Mouse (Mus musculus) hindbrain, embryonic 12.5 days (tissue): ENCODE data around the gene Txn2. TPM values are rescaled to one million over a fixed set of nuclear protein-coding genes. Genes with fewer than 3 reads are reported as not detected.

Source experiments
- ATAC-seq: fragments of 200-750 bp; cut with Nextera tagmentation; 2 replicates; pipeline ENCODE4 v1.8.0; 2017; ENCODE audit warnings: moderate TSS enrichment; ENCODE audit not compliant: low FRiP score
- H3K27ac ChIP-seq: fragments of 300-500 bp; sonication (generic); 2 replicates; pipeline ENCODE4 v1.5.1; 2016; ENCODE audit warnings: mild to moderate bottlenecking
- H3K27me3 ChIP-seq: fragments of 300-500 bp; sonication (generic); 2 replicates; pipeline ENCODE4 v1.6.1; 2016; ENCODE audit warnings: mild to moderate bottlenecking
- H3K36me3 ChIP-seq: fragments of 300-500 bp; sonication (generic); 2 replicates; pipeline ENCODE4 v1.6.1; 2016; ENCODE audit warnings: mild to moderate bottlenecking
- H3K4me1 ChIP-seq: fragments of 300-500 bp; sonication (generic); 2 replicates; pipeline ENCODE4 v1.6.1; 2016
- H3K4me2 ChIP-seq: fragments of 300-500 bp; sonication (generic); replicated peaks from 2 replicates; pipeline ENCODE4 v1.6.1; 2016; ENCODE audit warnings: mild to moderate bottlenecking
- H3K4me3 ChIP-seq: fragments of 300-500 bp; sonication (generic); 2 replicates; pipeline ENCODE4 v1.5.1; 2016; ENCODE audit warnings: mild to moderate bottlenecking
- H3K9ac ChIP-seq: fragments of 300-500 bp; sonication (generic); 2 replicates; pipeline ENCODE4 v1.6.1; 2016; ENCODE audit warnings: mild to moderate bottlenecking, moderate library complexity
- H3K9me3 ChIP-seq: fragments of 300-500 bp; sonication (generic); replicated peaks from 2 replicates; pipeline ENCODE4 v1.6.1; 2016; ENCODE audit warnings: mild to moderate bottlenecking
- WGBS: fragments of 180-500 bp; shearing (Covaris S2); methylation state at CpG from one replicate; pipeline ENCODE4 v1.1.7; 2016; 5-methylcytosine and 5-hydroxymethylcytosine counted together
- polyA plus RNA-seq: library from polyadenylated mRNA; unstranded; fragments of >200 nt; fragmentation: Nextera tagmentation; extraction: Ambion mirVana; gene quantifications from 2 replicates; pipeline ENCODE4 v1.2.1, GENCODE M21; 2016

Txn2 gene
- polyA plus RNA-seq, 1 experiment from 2014 or later: 206 TPM

DNA sequence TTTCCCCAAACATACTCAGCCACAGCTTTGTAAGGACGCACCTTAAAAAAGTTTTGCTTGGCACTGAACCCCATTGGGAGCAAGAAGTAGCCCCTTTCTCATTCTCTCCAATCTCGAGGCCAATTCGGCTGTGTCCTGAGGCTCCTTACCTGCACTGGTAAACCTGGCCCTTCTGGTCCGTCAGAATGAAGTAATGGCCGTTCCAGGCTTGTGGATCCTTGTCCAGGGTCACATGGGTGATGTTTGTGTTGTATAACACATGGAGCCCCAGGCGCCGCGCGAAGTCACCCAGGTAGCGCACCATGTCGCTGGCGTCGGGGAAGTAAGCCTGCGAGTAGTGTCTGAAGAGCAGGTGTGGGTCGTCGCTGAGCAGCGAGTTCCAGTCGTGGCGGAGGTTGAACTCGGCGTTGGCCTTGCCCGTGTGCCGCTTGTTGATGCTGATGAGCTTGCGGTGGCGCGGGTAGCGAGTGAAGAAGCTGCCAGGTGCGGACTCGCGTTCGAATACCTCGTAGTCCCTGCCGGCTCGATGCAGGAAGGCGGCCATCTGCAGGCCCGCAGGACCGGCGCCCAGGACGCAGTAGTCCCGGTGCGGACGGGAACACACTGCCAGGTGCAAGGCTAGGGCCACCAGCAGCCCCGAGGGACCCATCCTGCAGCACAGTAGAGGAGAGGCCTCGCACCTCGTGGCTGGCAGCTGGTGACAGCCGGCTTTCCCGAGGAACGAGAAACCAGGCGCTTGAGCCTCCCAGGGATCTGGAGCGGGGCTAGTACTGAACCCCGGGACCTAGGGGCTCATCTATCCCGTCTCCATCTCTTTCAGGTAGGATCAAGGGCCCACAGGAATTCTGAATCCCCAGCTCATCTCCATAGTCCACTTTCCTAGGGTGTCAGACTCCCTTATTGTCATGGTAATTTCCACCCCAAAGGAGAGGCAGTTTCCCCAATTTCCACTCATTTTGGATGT lies 26.9 kb upstream of the Txn2 start:
- Histone ChIP-seq H3K36me3 (peaks cover 36% of the 10 kb centered on the region), H3K4me2 (peak overlapping the region; percentile 71), H3K9ac (peak overlapping the region; percentile 62), H3K4me3 (peak overlapping the region; percentile 55), H3K27me3 (peaks cover 19% of the 10 kb centered on the region), H3K9me3 (no peaks in the 10 kb centered on the region), H3K4me1 (peaks cover 16% of the 10 kb centered on the region), H3K27ac (no peak overlapping the region)
- WGBS: 9% methylated on average over 52 of the region's 52 CpGs
- ATAC-seq: peak; percentile 69

DNA sequence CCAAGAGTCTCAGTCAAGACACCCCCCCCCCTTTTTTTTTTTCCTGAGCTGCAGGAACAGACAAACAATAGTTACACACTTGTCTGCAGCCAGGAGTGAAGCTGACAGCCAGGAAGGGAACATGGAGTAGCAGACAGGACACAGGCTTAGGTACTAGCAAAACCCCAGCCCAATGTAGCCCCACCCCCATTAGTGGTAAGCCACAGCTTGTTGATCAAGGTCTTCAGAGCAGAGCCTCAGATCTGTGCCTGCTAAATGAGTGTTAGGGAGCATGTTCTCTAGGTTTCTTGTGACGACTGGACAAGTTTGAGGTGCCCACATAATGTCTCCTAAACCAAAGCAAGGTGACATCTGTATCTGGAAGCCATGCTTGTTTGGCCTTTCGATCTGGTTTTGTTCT lies 25.6 kb upstream of the Txn2 start:
- no peaks in the 10 kb centered on the region for H3K9me3 ChIP-seq
- peaks cover 16% of the 10 kb centered on the region for H3K4me1 ChIP-seq
- 88% methylated on average over 2 of the region's 2 CpGs for WGBS
- peaks cover 30% of the 10 kb centered on the region for H3K36me3 ChIP-seq
- peaks cover 19% of the 10 kb centered on the region for H3K27me3 ChIP-seq
- ATAC-seq: no peak
- H3K4me3 ChIP-seq: no peak overlapping the region
- no peak overlapping the region for H3K27ac ChIP-seq
- H3K9ac ChIP-seq: no peak overlapping the region
- H3K4me2 ChIP-seq: no peak overlapping the region

DNA sequence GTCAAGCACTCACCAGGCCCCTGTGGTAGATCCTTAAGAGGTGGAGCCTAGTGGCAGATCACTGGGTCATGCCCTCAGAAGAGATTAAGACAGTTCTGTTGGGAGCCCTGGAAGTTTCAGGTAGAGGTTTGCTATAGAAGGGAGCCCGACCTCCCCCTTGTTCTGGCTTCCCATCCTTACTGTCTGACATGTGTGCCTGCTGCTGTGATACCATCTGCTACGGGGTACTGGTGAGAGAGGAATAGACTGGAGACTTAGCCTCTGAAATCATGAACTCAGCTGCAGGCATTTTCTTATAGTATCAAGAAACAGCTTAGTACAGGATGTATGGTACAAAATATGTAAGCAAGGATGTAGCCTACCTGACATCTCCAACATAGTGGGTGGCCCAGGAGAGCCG lies 24.1 kb upstream of the Txn2 start:
- Histone ChIP-seq H3K27me3 (peaks cover 16% of the 10 kb centered on the region), H3K27ac (no peak overlapping the region), H3K4me1 (peaks cover 16% of the 10 kb centered on the region), H3K4me3 (no peak overlapping the region), H3K4me2 (no peak overlapping the region), H3K36me3 (peaks cover 22% of the 10 kb centered on the region), H3K9me3 (no peaks in the 10 kb centered on the region), H3K9ac (no peak overlapping the region)
- WGBS: 84% methylated on average over 3 of the region's 3 CpGs
- ATAC-seq: no peak

DNA sequence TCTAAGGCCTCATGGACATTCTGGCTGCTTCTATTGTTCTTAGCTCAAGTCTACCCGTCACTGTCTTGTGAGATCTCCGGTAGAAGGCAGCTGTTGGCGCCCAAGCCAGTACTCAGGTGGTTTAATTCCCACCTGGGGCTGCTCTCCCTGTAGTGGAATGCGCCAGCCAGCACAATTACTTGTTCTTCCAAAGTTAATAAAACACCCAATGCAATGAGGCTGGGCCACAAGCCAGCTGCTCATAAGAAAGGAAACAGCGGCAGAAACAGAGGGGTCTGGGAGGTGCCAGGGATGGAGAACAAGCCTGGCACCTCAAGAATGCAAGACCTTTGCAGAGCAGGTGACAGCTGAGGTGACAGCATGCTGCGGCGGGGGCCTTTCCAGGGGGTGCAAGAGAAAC lies 20.3 kb upstream of the Txn2 start:
- Histone ChIP-seq H3K4me1 (no peaks in the 10 kb centered on the region), H3K9ac (no peak overlapping the region), H3K27ac (no peak overlapping the region), H3K4me2 (no peak overlapping the region), H3K9me3 (no peaks in the 10 kb centered on the region), H3K27me3 (no peaks in the 10 kb centered on the region), H3K36me3 (peaks cover 55% of the 10 kb centered on the region), H3K4me3 (no peak overlapping the region)
- no peak for ATAC-seq
- 92% methylated on average over 7 of the region's 7 CpGs for WGBS

DNA sequence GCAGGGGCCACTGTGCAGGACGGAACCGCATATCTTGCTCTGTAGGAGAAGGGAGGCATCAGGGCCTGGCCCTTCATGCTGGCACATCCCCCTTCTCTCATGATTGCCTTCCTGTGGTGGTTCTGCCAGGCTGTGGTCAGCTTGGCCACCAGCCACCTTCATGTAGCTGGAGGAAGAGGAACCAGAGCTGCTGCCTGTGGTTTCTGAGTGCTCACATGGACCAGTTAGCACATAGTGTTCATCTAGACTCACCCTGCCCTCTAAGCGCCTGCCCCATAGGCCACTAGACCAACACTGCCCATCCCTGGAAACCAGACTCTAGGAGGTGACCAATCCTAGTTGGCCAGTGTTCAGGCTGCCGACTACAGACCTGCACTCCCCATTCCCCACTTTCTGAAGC lies 16.9 kb upstream of the Txn2 start:
- Histone ChIP-seq H3K4me3 (no peak overlapping the region), H3K27me3 (no peaks in the 10 kb centered on the region), H3K9me3 (no peaks in the 10 kb centered on the region), H3K36me3 (peaks cover 63% of the 10 kb centered on the region), H3K4me1 (no peaks in the 10 kb centered on the region), H3K27ac (no peak overlapping the region), H3K4me2 (no peak overlapping the region), H3K9ac (no peak overlapping the region)
- WGBS: 94% methylated on average over 4 of the region's 4 CpGs
- no peak for ATAC-seq

DNA sequence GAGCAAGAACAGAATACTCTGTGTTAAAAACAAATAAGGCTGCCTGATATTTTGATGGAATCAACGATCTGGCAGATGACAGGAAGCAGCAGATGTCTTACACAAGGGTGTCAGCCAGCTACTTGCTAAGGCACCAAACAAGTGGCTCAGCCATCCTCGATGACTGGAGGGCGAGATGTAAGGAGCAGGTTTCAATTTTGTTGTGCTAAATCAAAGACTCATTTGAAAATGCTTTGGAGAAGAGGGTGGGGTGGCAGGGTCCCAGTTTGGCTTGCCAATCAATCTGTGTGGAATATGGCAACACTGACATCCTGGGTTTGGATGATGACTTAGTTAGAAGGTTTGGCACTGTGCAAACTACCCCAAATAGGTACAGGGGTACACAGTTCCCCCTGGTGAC lies 12.8 kb upstream of the Txn2 start:
- ATAC-seq: no peak
- H3K27ac ChIP-seq: no peak overlapping the region
- no peaks in the 10 kb centered on the region for H3K4me1 ChIP-seq
- H3K4me3 ChIP-seq: no peak overlapping the region
- no peaks in the 10 kb centered on the region for H3K27me3 ChIP-seq
- peaks cover 41% of the 10 kb centered on the region for H3K36me3 ChIP-seq
- no peak overlapping the region for H3K9ac ChIP-seq
- WGBS: 87% methylated on average over 3 of the region's 3 CpGs
- no peak overlapping the region for H3K4me2 ChIP-seq
- no peaks in the 10 kb centered on the region for H3K9me3 ChIP-seq

DNA sequence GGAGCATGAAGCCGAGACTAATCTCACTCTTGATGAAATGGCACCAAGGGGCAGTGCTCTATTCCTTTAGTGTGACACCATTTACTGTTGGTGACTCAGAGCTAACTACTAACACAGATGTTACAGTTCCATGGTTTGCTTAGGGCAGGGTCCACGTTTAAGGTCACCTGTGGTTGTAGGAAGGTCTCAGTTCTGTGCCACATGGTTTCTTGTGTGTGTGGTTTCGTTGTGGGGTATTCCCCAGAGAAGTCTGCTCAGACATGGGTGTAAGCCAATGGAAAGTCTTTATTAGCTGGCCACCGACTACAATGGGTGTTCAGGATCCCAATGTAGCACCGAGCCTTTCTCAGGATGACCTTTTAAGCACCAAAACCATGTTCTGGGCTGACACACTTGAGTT lies 9.7 kb upstream of the Txn2 start:
- peaks cover 2% of the 10 kb centered on the region for H3K4me1 ChIP-seq
- no peaks in the 10 kb centered on the region for H3K9me3 ChIP-seq
- H3K4me3 ChIP-seq: no peak overlapping the region
- no peak overlapping the region for H3K9ac ChIP-seq
- peaks cover 17% of the 10 kb centered on the region for H3K36me3 ChIP-seq
- no peaks in the 10 kb centered on the region for H3K27me3 ChIP-seq
- H3K4me2 ChIP-seq: no peak overlapping the region
- no peak for ATAC-seq
- H3K27ac ChIP-seq: no peak overlapping the region
- WGBS: 82% methylated on average over 5 of the region's 5 CpGs

DNA sequence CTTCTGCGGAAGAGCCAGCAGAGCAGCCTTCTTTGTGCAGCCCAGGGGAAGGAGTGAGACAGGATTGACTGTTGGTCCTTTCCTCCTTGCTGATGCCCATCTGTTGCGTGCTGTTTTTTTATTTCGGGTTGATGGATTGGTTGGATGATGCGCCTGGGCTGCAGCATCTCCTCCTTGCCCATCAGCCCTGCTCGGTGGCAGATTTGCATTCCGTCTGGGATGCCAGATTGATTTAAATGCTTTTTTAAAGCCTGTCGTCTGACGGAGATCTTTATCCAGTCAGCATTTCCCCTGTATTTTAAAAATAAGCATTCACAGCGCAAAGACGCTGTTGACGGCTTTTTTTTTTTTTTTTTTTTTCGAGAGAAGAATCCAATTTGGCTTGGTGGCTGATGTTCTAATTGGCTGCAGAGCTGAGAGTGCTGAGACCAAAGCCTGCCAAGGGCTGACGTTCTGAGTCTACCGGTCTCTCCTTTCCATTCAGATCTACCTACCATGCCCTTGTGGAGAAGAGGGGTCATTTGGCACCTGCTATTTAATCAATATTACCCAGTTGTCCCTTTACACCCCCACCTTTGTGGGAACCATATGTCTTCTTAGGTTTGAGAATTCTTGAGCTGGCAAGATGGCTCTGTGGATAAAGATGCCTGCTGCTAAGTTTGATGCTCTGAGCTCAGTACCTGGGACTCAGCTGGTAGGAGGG lies 7.0 kb upstream of the Txn2 start:
- WGBS: 80% methylated on average over 14 of the region's 14 CpGs
- H3K27ac ChIP-seq: no peak overlapping the region
- ATAC-seq: no peak

DNA sequence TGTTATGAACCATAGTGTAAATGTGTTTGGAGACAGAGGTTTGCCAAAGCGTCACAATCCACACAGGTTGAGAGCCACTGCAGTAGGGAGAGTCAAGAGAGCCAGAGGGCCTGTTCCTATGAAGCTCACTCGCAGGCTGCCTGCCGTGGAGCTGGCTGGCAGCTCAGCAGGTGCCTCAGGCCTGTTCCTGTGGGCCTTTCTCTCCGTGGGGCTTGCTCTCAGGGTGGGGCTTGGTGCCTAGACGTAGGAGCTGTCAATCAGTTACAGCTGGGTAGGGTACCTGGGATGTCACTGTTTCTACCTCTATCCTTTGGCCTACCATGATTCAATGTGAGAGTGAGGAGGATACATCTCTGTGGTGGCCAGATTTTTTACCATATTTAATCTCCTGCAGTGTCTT lies 6.2 kb upstream of the Txn2 start:
- no peak overlapping the region for H3K4me2 ChIP-seq
- H3K9ac ChIP-seq: no peak overlapping the region
- 64% methylated on average over 5 of the region's 5 CpGs for WGBS
- H3K4me3 ChIP-seq: no peak overlapping the region
- H3K36me3 ChIP-seq: no peaks in the 10 kb centered on the region
- no peaks in the 10 kb centered on the region for H3K27me3 ChIP-seq
- H3K9me3 ChIP-seq: no peaks in the 10 kb centered on the region
- no peak overlapping the region for H3K27ac ChIP-seq
- H3K4me1 ChIP-seq: peaks cover 4% of the 10 kb centered on the region
- no peak for ATAC-seq

More for the DNA sequence above, 7.0 kb upstream of the Txn2 start:
- Histone ChIP-seq H3K27me3 (no peaks in the 10 kb centered on the region), H3K36me3 (no peaks in the 10 kb centered on the region), H3K4me1 (peaks cover 3% of the 10 kb centered on the region), H3K9me3 (no peaks in the 10 kb centered on the region), H3K9ac (no peak overlapping the region), H3K4me2 (no peak overlapping the region), H3K4me3 (no peak overlapping the region)

DNA sequence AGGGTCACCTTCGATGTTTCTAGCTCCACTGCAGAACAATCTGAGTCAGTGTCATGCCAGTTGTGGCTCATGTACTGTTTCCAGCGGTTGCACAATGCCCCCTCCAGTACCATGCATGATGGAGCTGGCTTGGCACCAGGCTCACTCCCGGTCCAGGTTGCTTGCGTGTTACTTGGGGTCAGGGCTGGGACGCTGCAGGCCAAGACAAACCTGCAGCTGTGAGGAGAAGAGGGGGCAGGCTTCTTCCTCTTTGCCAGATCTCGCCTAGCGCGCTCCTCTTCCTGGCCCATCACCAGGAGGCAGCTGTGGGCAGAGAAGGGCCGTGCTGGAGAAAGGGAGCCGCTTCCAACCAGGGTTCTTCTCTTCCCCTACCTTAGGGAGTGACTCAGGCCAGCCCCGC lies 5.5 kb upstream of the Txn2 start:
- no peak overlapping the region for H3K4me3 ChIP-seq
- H3K27me3 ChIP-seq: no peaks in the 10 kb centered on the region
- WGBS: 82% methylated on average over 11 of the region's 11 CpGs
- ATAC-seq: no peak
- H3K27ac ChIP-seq: no peak overlapping the region
- H3K4me1 ChIP-seq: peaks cover 10% of the 10 kb centered on the region
- no peaks in the 10 kb centered on the region for H3K9me3 ChIP-seq
- H3K4me2 ChIP-seq: no peak overlapping the region
- 0 out of 2 replicates have a peak overlapping the region, but pooled peaks have one; percentile 18 for H3K9ac ChIP-seq
- no peaks in the 10 kb centered on the region for H3K36me3 ChIP-seq

DNA sequence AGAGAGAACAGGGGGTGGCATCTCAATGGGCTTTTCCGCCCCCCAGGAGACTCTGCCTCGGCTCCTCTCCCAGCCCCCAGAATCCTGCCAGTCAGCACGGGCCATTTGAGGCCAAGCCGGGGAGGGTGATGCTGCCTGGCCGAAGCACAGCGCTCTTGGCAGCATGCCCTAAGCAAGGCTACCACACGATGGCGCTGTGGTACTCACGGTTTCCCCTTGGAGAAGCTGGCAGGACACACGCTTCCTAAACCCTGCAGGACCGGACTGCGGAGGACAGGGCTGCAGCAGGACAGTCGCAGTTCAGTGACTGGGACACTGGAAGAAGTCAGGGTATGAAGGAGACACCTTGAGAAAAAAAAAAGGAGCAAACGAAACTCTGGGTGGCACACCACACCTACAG lies 5.0 kb upstream of the Txn2 start:
- peak overlapping the region; percentile 32 for H3K4me2 ChIP-seq
- no peak overlapping the region for H3K4me3 ChIP-seq
- H3K27ac ChIP-seq: no peak overlapping the region
- ATAC-seq: peak; percentile 31; the same call in 1 of the 2 replicates
- WGBS: 1% methylated on average over 14 of the region's 14 CpGs
- 0 out of 2 replicates have a peak overlapping the region, but pooled peaks have one; percentile 18 for H3K9ac ChIP-seq
- H3K4me1 ChIP-seq: peaks cover 11% of the 10 kb centered on the region
- no peaks in the 10 kb centered on the region for H3K9me3 ChIP-seq
- H3K36me3 ChIP-seq: no peaks in the 10 kb centered on the region
- H3K27me3 ChIP-seq: no peaks in the 10 kb centered on the region

DNA sequence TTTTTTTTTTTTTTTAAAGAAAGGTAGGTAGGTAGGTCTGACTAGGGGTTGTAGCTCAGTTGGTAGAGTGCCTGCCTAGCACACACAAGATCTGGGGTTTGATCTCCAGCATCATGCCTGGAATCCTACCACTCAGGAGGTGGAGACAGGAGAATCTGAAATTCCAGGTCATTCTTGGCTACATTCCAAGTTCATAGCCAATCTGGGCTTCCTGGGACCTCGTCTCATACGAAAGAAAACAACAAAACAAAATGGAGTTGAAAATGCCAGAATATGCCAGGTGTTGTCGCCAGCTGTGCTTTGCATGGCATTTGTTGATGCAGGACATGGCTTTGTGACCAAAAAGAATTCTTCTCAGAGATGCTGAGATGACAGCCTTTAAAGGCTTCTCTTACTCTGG lies 4.4 kb upstream of the Txn2 start:
- H3K9me3 ChIP-seq: no peaks in the 10 kb centered on the region
- 80% methylated on average over 3 of the region's 3 CpGs for WGBS
- H3K9ac ChIP-seq: no peak overlapping the region
- no peaks in the 10 kb centered on the region for H3K36me3 ChIP-seq
- no peak for ATAC-seq
- H3K4me3 ChIP-seq: no peak overlapping the region
- H3K27me3 ChIP-seq: no peaks in the 10 kb centered on the region
- no peak overlapping the region for H3K27ac ChIP-seq
- H3K4me1 ChIP-seq: peaks cover 12% of the 10 kb centered on the region
- no peak overlapping the region for H3K4me2 ChIP-seq
